Comparison of ENCODE assay signal across 9 mouse cellular contexts in the genomic region with DNA sequence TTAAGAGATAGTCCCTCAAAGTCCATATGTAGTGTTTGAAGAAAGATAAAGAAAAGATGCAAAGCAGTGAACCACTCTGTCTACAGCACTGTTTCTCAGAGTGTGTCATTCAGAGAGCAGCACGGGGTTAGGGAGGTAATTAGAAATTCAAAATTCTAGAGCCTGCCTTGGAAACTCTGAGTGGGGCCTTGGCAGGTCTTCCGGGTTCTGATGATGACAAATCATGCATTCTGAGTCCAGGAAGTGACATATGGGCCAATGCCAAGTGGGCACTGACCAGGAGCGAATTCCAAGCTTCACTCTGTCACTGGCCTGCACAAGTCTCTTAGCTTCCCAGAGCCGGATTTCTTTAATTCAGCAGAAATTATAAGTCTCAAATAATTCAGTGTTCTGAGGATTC. TPM values are rescaled to one million over a fixed set of nuclear protein-coding genes. Genes with fewer than 3 reads are reported as not detected.
DNase-seq lines count a peak whose midpoint lies in the region; ATAC-seq and TF ChIP-seq lines count a peak whose summit lies in the region.
"Had no signal": no experiment of that assay in that cellular context is flagged by ENCODE, and none has a peak within 500 bp of the region (broad histone marks: within the 10 kb centered on the region; RNA-seq: fewer than 3 reads in every experiment).

No protein-coding gene starts in this region.

- no peak for ATAC-seq in liver, embryonic 12.5 days
- ATAC-seq in liver, postnatal 0 days: no peak
- ATAC-seq in megakaryocyte progenitor cell, adult 5-6 weeks (replicated peaks; ENCODE audit: poor library complexity): no peak

- H3K9me3 ChIP-seq in liver, embryonic 12.5 days (replicated peaks): no peaks in the 10 kb centered on the region
- H3K9me3 ChIP-seq in liver, postnatal 0 days (ENCODE audit: low read length): no peaks in the 10 kb centered on the region

- TF ChIP-seq EP300 in liver, postnatal 0 days (IDR thresholded peaks at IDR 0.05; ENCODE audit: low read depth): no peak

- H3K4me1 ChIP-seq in liver, embryonic 12.5 days: peaks cover 51% of the 10 kb centered on the region
- peaks cover 7% of the 10 kb centered on the region for H3K4me1 ChIP-seq in liver, postnatal 0 days (ENCODE audit: insufficient read depth)

- no peak for TF ChIP-seq CTCF in liver, postnatal 0 days (IDR thresholded peaks at IDR 0.05; ENCODE audit: low read depth)

- no peak overlapping the region for H3K4me2 ChIP-seq in liver, embryonic 12.5 days
- H3K4me2 ChIP-seq in liver, postnatal 0 days (ENCODE audit: low read depth, low read length): no peak overlapping the region

- DNase-seq in liver, postnatal 0 days: no peak
- DNase-seq in adrenal gland, postnatal 10 days: peak; percentile 82
- DNase-seq in cerebellum, postnatal 14 days: peak; percentile 94
- DNase-seq in lung, postnatal 14 days: peak; percentile 70
- no peak for DNase-seq in urinary bladder, postnatal 4 days (ENCODE audit: low spot score in 2 of 2)
- DNase-seq in thymus, postnatal 25 days: no peak

- WGBS in liver, embryonic 12.5 days (ENCODE audit: insufficient replicate concordance): 68% methylated on average over 4 of the region's 4 CpGs
- 66% methylated on average over 4 of the region's 4 CpGs for WGBS in liver, postnatal 0 days (ENCODE audit: insufficient replicate concordance)

- H3K27ac ChIP-seq in liver, embryonic 12.5 days: peak overlapping the region; percentile 8; the same call in 1 of the 2 replicates
- H3K27ac ChIP-seq in liver, postnatal 0 days (ENCODE audit: low read depth): no peak overlapping the region
- H3K27ac ChIP-seq: macrophage had no signal

- H3K4me3 ChIP-seq in liver, embryonic 12.5 days: no peak overlapping the region
- H3K4me3 ChIP-seq in liver, postnatal 0 days (ENCODE audit: low read depth, low read length): no peak overlapping the region

- H3K27me3 ChIP-seq in liver, embryonic 12.5 days (replicated peaks): no peaks in the 10 kb centered on the region
- H3K27me3 ChIP-seq in liver, postnatal 0 days (ENCODE audit: insufficient read depth, low read length): no peaks in the 10 kb centered on the region

- peaks cover 6% of the 10 kb centered on the region; the same call in 1 of the 2 replicates for H3K36me3 ChIP-seq in liver, embryonic 12.5 days
- H3K36me3 ChIP-seq in liver, postnatal 0 days (replicated peaks; ENCODE audit: insufficient read depth, low read length): no peaks in the 10 kb centered on the region

- no peak overlapping the region for H3K9ac ChIP-seq in liver, embryonic 12.5 days
- H3K9ac ChIP-seq in liver, postnatal 0 days (replicated peaks): no peak overlapping the region

RNA-seq across cellular contexts. Expression of a gene that starts 6.2 kb away (rescaled TPM):
- 8.7 and 9.6 TPM in 2 replicates for polyA plus RNA-seq in liver, embryonic 12.5 days (2016; fragmentation: Nextera tagmentation; extraction: Ambion mirVana)
- 3.0 and 3.6 TPM in 2 replicates for polyA plus RNA-seq in liver, postnatal 0 days (2015; fragmentation: Nextera tagmentation; extraction: Ambion mirVana)
- 10 to 100 TPM; 49.9 to 61.5 TPM for total RNA-seq in adrenal gland, postnatal 10 days (2021)
- total RNA-seq in megakaryocyte progenitor cell, adult 5-6 weeks (2015): 6.8 and 9.0 TPM in 2 replicates
- total RNA-seq in megakaryocyte progenitor cell, adult 5-6 weeks (2017): 4.5 and 4.8 TPM in 2 replicates

RNA-seq across cellular contexts. Expression of a gene that starts 6.6 kb away (rescaled TPM):
- 0.49 and 0.53 TPM in 2 replicates for polyA plus RNA-seq in liver, embryonic 12.5 days (2016; fragmentation: Nextera tagmentation; extraction: Ambion mirVana)
- 0.54 and 0.56 TPM in 2 replicates for polyA plus RNA-seq in liver, postnatal 0 days (2015; fragmentation: Nextera tagmentation; extraction: Ambion mirVana)
- total RNA-seq in adrenal gland, postnatal 10 days (2021): 1 to 10 TPM; 1.1 to 1.5 TPM
- 0.37 TPM in 1 of 2 replicates, not detected in the other for total RNA-seq in megakaryocyte progenitor cell, adult 5-6 weeks (2015)
- total RNA-seq in megakaryocyte progenitor cell, adult 5-6 weeks (2017): 0.24 and 4.3 TPM in 2 replicates
- polyA plus RNA-seq: macrophage had no signal

Comparison
In these comparisons a context has a peak if more than half of its experiments do, and no peak if none do; other contexts are left out.
1. DNase-seq: peak in adrenal gland, postnatal 10 days (single experiment), cerebellum, postnatal 14 days (2 of 2) and lung, postnatal 14 days (single experiment); none in liver, postnatal 0 days (single experiment), urinary bladder, postnatal 4 days (0 of 2) and thymus, postnatal 25 days (single experiment).
2. RNA of a gene that starts 6.2 kb away (total RNA-seq): 49.9 to 61.5 TPM in adrenal gland, postnatal 10 days; 4.5 to 9.0 TPM in megakaryocyte progenitor cell, adult 5-6 weeks; every median in the first group is over 4 times any median in the second.